In the genomic region with DNA sequence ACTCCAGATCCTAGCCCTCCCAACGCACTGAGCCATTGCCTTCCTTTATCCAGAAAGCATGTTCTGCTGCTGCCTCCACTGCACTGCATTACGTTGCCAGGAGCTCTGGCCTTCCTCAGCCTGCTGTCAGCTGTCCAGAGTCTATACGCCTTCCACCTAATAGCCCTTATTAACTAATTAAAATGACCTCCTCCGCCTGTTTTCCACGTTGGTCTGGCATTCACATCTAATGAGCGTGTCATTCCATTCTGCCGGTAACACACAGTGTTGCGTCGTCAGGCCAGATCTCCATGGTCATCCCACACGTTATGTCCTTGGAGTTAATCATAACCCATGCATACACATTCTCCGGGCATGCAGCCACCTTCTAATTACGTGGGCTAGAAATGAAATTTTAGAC, we compare ENCODE assay signal across 12 mouse cellular contexts. TPM values are rescaled to one million over a fixed set of nuclear protein-coding genes. Genes with fewer than 3 reads are reported as not detected.
DNase-seq lines count a peak whose midpoint lies in the region; ATAC-seq and TF ChIP-seq lines count a peak whose summit lies in the region.
"Had no signal": no experiment of that assay in that cellular context is flagged by ENCODE, and none has a peak within 500 bp of the region (broad histone marks: within the 10 kb centered on the region; RNA-seq: fewer than 3 reads in every experiment).

No protein-coding gene starts in this region.

- H3K36me3 ChIP-seq in intestine, postnatal 0 days (ENCODE audit: control insufficient read depth, insufficient read depth) = no peaks in the 10 kb centered on the region
- no peaks in the 10 kb centered on the region for H3K36me3 ChIP-seq in liver, postnatal 0 days (replicated peaks; ENCODE audit: insufficient read depth, low read length)
- H3K36me3 ChIP-seq: G1E; limb, embryonic 13.5 days; midbrain, embryonic 12.5 days had no signal

- H3K27ac ChIP-seq in intestine, postnatal 0 days (ENCODE audit: low read depth, low read length) = no peak overlapping the region
- peak overlapping the region; percentile 57; the same call in 1 of the 2 replicates for H3K27ac ChIP-seq in liver, postnatal 0 days (ENCODE audit: low read depth)
- H3K27ac ChIP-seq: limb, embryonic 13.5 days; midbrain, embryonic 12.5 days had no signal

- peak; percentile 53; the same call in 1 of the 2 replicates for ATAC-seq in intestine, postnatal 0 days
- 0 out of 2 replicates have a peak, but pooled peaks have one; percentile 38 for ATAC-seq in liver, postnatal 0 days
- ATAC-seq in frontal cortex, adult (ENCODE audit: low TSS enrichment) = no peak

- peak; percentile 71 for DNase-seq in left cerebral cortex, postnatal 4 days
- no peak for DNase-seq in left cerebral cortex, adult 11 months (ENCODE audit: low spot score)
- DNase-seq in adrenal gland, postnatal 14 days = peak; percentile 54
- no peak for DNase-seq in liver, postnatal 0 days
- DNase-seq in left cerebral cortex, postnatal 25 days (ENCODE audit: low spot score in 2 of 2) = no peak
- DNase-seq in urinary bladder, postnatal 10 days (ENCODE audit: low spot score) = no peak
- DNase-seq: thymus, postnatal 4 days had no signal

- 28% methylated on average over 12 of the region's 12 CpGs for WGBS in intestine, postnatal 0 days
- WGBS in liver, postnatal 0 days (ENCODE audit: insufficient replicate concordance) = 59% methylated on average over 12 of the region's 12 CpGs

- no peaks in the 10 kb centered on the region for H3K4me1 ChIP-seq in intestine, postnatal 0 days (replicated peaks; ENCODE audit: control insufficient read depth, insufficient read depth, low read length)
- peaks cover 7% of the 10 kb centered on the region for H3K4me1 ChIP-seq in liver, postnatal 0 days (ENCODE audit: insufficient read depth)
- H3K4me1 ChIP-seq: midbrain, embryonic 12.5 days had no signal

- no peak overlapping the region for H3K4me3 ChIP-seq in intestine, postnatal 0 days (ENCODE audit: low read depth, low read length)
- no peak overlapping the region for H3K4me3 ChIP-seq in liver, postnatal 0 days (ENCODE audit: low read depth, low read length)
- H3K4me3 ChIP-seq: limb, embryonic 13.5 days; midbrain, embryonic 12.5 days had no signal

- no peak for TF ChIP-seq EP300 in liver, postnatal 0 days (IDR thresholded peaks at IDR 0.05; ENCODE audit: low read depth)

- intact Hi-C loops in left cerebral cortex, postnatal 4 days (cut with DNase I) = no loop called here
- intact Hi-C loops in left cerebral cortex, postnatal 25 days (cut with DNase I) = no loop called here

- TF ChIP-seq CTCF in intestine, postnatal 0 days (IDR thresholded peaks at IDR 0.05; ENCODE audit: low read depth) = no peak
- TF ChIP-seq CTCF in liver, postnatal 0 days (IDR thresholded peaks at IDR 0.05; ENCODE audit: low read depth) = no peak

- H3K27me3 ChIP-seq in intestine, postnatal 0 days (replicated peaks; ENCODE audit: control insufficient read depth, insufficient read depth, low read length) = no peaks in the 10 kb centered on the region
- no peaks in the 10 kb centered on the region for H3K27me3 ChIP-seq in liver, postnatal 0 days (ENCODE audit: insufficient read depth, low read length)
- H3K27me3 ChIP-seq: limb, embryonic 13.5 days; midbrain, embryonic 12.5 days had no signal

- no peaks in the 10 kb centered on the region for H3K9me3 ChIP-seq in intestine, postnatal 0 days (ENCODE audit: control insufficient read depth)
- H3K9me3 ChIP-seq in liver, postnatal 0 days (ENCODE audit: low read length) = no peaks in the 10 kb centered on the region
- H3K9me3 ChIP-seq: G1E; limb, embryonic 13.5 days; midbrain, embryonic 12.5 days had no signal

- peak overlapping the region; percentile 22 for H3K4me2 ChIP-seq in intestine, postnatal 0 days (replicated peaks; ENCODE audit: low read depth)
- H3K4me2 ChIP-seq in liver, postnatal 0 days (ENCODE audit: low read depth, low read length) = 0 out of 2 replicates have a peak overlapping the region, but pooled peaks have one; percentile 3
- H3K4me2 ChIP-seq: limb, embryonic 13.5 days; midbrain, embryonic 12.5 days had no signal

- no peak overlapping the region for H3K9ac ChIP-seq in intestine, postnatal 0 days (ENCODE audit: low read depth, low read length)
- no peak overlapping the region for H3K9ac ChIP-seq in liver, postnatal 0 days (replicated peaks)
- H3K9ac ChIP-seq: limb, embryonic 13.5 days; midbrain, embryonic 12.5 days had no signal

RNA-seq across cellular contexts. Expression of gene Med4, which starts 56.7 kb away (rescaled TPM):
- total RNA-seq in left cerebral cortex, postnatal 4 days (2021) = 10 to 100 TPM; 34.9 to 43.6 TPM
- 25.9 and 30.6 TPM in 2 replicates for total RNA-seq in adrenal gland, postnatal 14 days (2021)
- 30.9 and 31.7 TPM in 2 replicates for polyA plus RNA-seq in intestine, postnatal 0 days (2015; fragmentation: Nextera tagmentation; extraction: Ambion mirVana)
- 18.7 and 20.4 TPM in 2 replicates for polyA plus RNA-seq in liver, postnatal 0 days (2015; fragmentation: Nextera tagmentation; extraction: Ambion mirVana)
- total RNA-seq in left cerebral cortex, postnatal 25 days (2021) = 10 to 100 TPM; 26.5 to 27.5 TPM

Comparison
In these comparisons a context has a peak if more than half of its experiments do, and no peak if none do; other contexts are left out.
1. DNase-seq: peak in left cerebral cortex, postnatal 4 days (single experiment) and adrenal gland, postnatal 14 days (single experiment); none in left cerebral cortex, adult 11 months (single experiment), liver, postnatal 0 days (single experiment), left cerebral cortex, postnatal 25 days (0 of 2) and urinary bladder, postnatal 10 days (single experiment).